In genomic region chr3:94443597-94443964, GRCm38 (mm10) we compare ENCODE assay signal across 8 mouse cellular contexts. TPM values are rescaled to one million over a fixed set of nuclear protein-coding genes. Genes with fewer than 3 reads are reported as not detected.
DNase-seq lines count a peak whose midpoint lies in the region; ATAC-seq and TF ChIP-seq lines count a peak whose summit lies in the region.

Gene Oaz3 (minus strand): TSS chr3:94443915.

- TF ChIP-seq POLR2A in thymus, adult 2 months (IDR thresholded peaks at IDR 0.05; ENCODE audit: control insufficient read depth, extremely low read depth, insufficient read depth, low read length, poor library complexity): no peak
- no peak for TF ChIP-seq POLR2A in limb, embryonic 14.5 days (IDR thresholded peaks at IDR 0.05; ENCODE audit: borderline replicate concordance, extremely low read depth, insufficient read depth, insufficient read length)

- peaks cover 40% of the 10 kb centered on the region for H3K36me3 ChIP-seq in thymus, adult 2 months (ENCODE audit: control insufficient read depth, insufficient read depth, low read length)
- peaks cover 40% of the 10 kb centered on the region for H3K36me3 ChIP-seq in limb, embryonic 14.5 days (ENCODE audit: control insufficient read depth, insufficient read depth, low read length)
- peaks cover 24% of the 10 kb centered on the region for H3K36me3 ChIP-seq in stomach, embryonic 15.5 days

- WGBS in thymus, adult 2 months: under 1% methylated on average over 24 of the region's 24 CpGs
- under 1% methylated on average over 24 of the region's 24 CpGs for WGBS in limb, embryonic 14.5 days
- WGBS in stomach, embryonic 15.5 days: under 1% methylated on average over 24 of the region's 24 CpGs

- H3K27ac ChIP-seq in thymus, adult 2 months (ENCODE audit: control insufficient read depth, insufficient read depth, low read length): no peak within 1 kb of the TSS
- H3K27ac ChIP-seq in limb, embryonic 14.5 days (replicated peaks; ENCODE audit: low read depth, low read length): 0 out of 2 replicates have a peak within 1 kb of the TSS, but pooled peaks have one; percentile 15
- H3K27ac ChIP-seq in stomach, embryonic 15.5 days: peak within 1 kb of the TSS; percentile 68

- ATAC-seq in frontal cortex, adult (ENCODE audit: low TSS enrichment): peak; percentile 39
- no peak for ATAC-seq in limb, embryonic 14.5 days (ENCODE audit: low FRiP score, low read depth)
- no peak; the same call in 1 of the 2 replicates for ATAC-seq in stomach, embryonic 15.5 days (ENCODE audit: insufficient read depth, low FRiP score, low read depth)

- H3K9me3 ChIP-seq in limb, embryonic 14.5 days (ENCODE audit: control insufficient read depth, low read length): no peaks in the 10 kb centered on the region
- no peaks in the 10 kb centered on the region for H3K9me3 ChIP-seq in stomach, embryonic 15.5 days

- peak within 1 kb of the TSS; percentile 70 for H3K4me2 ChIP-seq in limb, embryonic 14.5 days (replicated peaks; ENCODE audit: low read depth, low read length, severe bottlenecking)
- H3K4me2 ChIP-seq in stomach, embryonic 15.5 days: peak within 1 kb of the TSS; percentile 78

- H3K4me1 ChIP-seq in thymus, adult 2 months (replicated peaks; ENCODE audit: control insufficient read depth, insufficient read depth, low read length): peaks cover 5% of the 10 kb centered on the region
- peaks cover 6% of the 10 kb centered on the region; the same call in 1 of the 2 replicates for H3K4me1 ChIP-seq in limb, embryonic 14.5 days (ENCODE audit: control insufficient read depth, insufficient read depth, low read length)
- peaks cover 2% of the 10 kb centered on the region; the same call in 1 of the 2 replicates for H3K4me1 ChIP-seq in stomach, embryonic 15.5 days

- no peak for DNase-seq in frontal cortex, postnatal 14 days (ENCODE audit: low spot score in 2 of 2)
- DNase-seq in thymus, adult 2 months: no peak
- no peak for DNase-seq in thymus, postnatal 4 days
- DNase-seq in limb, embryonic 14.5 days (ENCODE audit: low spot score): no peak
- DNase-seq in layer of hippocampus, adult 8-10 months (ENCODE audit: low spot score in 2 of 2): no peak
- no peak for DNase-seq in layer of hippocampus, adult 11-12 months (ENCODE audit: low spot score)

- no peak for TF ChIP-seq CTCF in thymus, adult 2 months (IDR thresholded peaks at IDR 0.05; ENCODE audit: borderline replicate concordance, control insufficient read depth, extremely low read depth, insufficient read depth, low read length, poor library complexity)

- peak within 1 kb of the TSS; percentile 84 for H3K9ac ChIP-seq in limb, embryonic 14.5 days (ENCODE audit: low read depth, low read length, severe bottlenecking)
- peak within 1 kb of the TSS; percentile 96 for H3K9ac ChIP-seq in stomach, embryonic 15.5 days

- H3K4me3 ChIP-seq in thymus, adult 2 months (ENCODE audit: control insufficient read depth, insufficient read depth, low read length): peak within 1 kb of the TSS; percentile 60
- peak within 1 kb of the TSS; percentile 92 for H3K4me3 ChIP-seq in limb, embryonic 14.5 days (replicated peaks; ENCODE audit: low read length)
- peak within 1 kb of the TSS; percentile 93 for H3K4me3 ChIP-seq in stomach, embryonic 15.5 days (replicated peaks)

- H3K27me3 ChIP-seq in thymus, adult 2 months (ENCODE audit: control insufficient read depth, insufficient read depth, low read length): no peaks in the 10 kb centered on the region
- H3K27me3 ChIP-seq in limb, embryonic 14.5 days (ENCODE audit: control insufficient read depth, insufficient read depth, low read length): no peaks in the 10 kb centered on the region
- H3K27me3 ChIP-seq in stomach, embryonic 15.5 days (replicated peaks): no peaks in the 10 kb centered on the region

RNA-seq across cellular contexts. Expression of gene Oaz3, which starts in this region (rescaled TPM):
- 0.43 and 0.71 TPM in 2 replicates for polyA plus RNA-seq in thymus, adult 2 months (2012; rRNA removed)
- 0.30 and 0.31 TPM in 2 replicates for polyA plus RNA-seq in limb, embryonic 14.5 days (2012; rRNA removed)
- 0.26 TPM in 1 of 2 replicates, not detected in the other for polyA plus RNA-seq in limb, embryonic 14.5 days (2014; fragmentation: Nextera tagmentation; extraction: Ambion mirVana)
- polyA plus RNA-seq in stomach, embryonic 15.5 days (2015; fragmentation: Nextera tagmentation; extraction: Ambion mirVana): 0.79 and 1.5 TPM in 2 replicates
- total RNA-seq in layer of hippocampus, adult 8-10 months (2022): under 1 TPM in 1 of 4 experiments, not detected in 3; 0.52 TPM
